9 mouse cellular contexts compared by ENCODE assay signal in the genomic region with DNA sequence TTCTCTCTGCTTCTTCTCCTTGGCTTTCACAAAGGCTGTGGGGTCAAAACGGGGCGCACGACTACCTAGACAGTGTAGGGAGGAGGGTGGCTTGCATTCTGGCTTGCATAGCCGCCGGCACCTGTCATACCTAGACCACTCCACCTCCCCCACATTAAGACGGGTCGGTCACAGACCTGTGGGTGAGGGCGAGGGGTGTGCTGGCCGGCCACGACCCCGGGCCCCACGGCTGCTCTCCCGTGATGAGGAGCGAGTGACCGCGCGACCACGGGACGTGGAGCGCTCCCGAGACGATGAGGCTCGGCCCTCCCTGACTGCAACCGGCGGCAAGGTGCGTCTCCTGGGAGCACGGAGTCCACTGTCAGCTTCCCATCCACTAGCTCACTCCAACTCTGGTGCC. TPM values are rescaled to one million over a fixed set of nuclear protein-coding genes. Genes with fewer than 3 reads are reported as not detected.
DNase-seq lines count a peak whose midpoint lies in the region; ATAC-seq and TF ChIP-seq lines count a peak whose summit lies in the region.
"Had no signal": no experiment of that assay in that cellular context is flagged by ENCODE, and none has a peak within 500 bp of the region (broad histone marks: within the 10 kb centered on the region; RNA-seq: fewer than 3 reads in every experiment).

No protein-coding gene starts in this region.

- H3K9ac ChIP-seq in limb, embryonic 14.5 days (ENCODE audit: low read depth, low read length, severe bottlenecking) = no peak overlapping the region
- no peak overlapping the region for H3K9ac ChIP-seq in stomach, embryonic 15.5 days

- TF ChIP-seq CTCF in testis, adult 2 months (IDR thresholded peaks at IDR 0.05; ENCODE audit: control insufficient read depth, insufficient read depth, insufficient replicate concordance, low read depth, low read length) = no peak

- no peaks in the 10 kb centered on the region for H3K36me3 ChIP-seq in testis, adult 2 months (ENCODE audit: control insufficient read depth, insufficient read depth, low read length)
- H3K36me3 ChIP-seq in limb, embryonic 14.5 days (ENCODE audit: control insufficient read depth, insufficient read depth, low read length) = peaks cover 5% of the 10 kb centered on the region; the same call in 1 of the 2 replicates
- H3K36me3 ChIP-seq in stomach, embryonic 15.5 days = no peaks in the 10 kb centered on the region

- TF ChIP-seq POLR2A in testis, adult 2 months (IDR thresholded peaks at IDR 0.05; ENCODE audit: control insufficient read depth, low read depth, low read length) = no peak
- no peak for TF ChIP-seq POLR2A in limb, embryonic 14.5 days (IDR thresholded peaks at IDR 0.05; ENCODE audit: borderline replicate concordance, extremely low read depth, insufficient read depth, insufficient read length)

- 22% methylated on average over 19 of the region's 27 CpGs for whole genome bisulfite sequencing in limb, embryonic 14.5 days
- WGBS in stomach, embryonic 15.5 days = 34% methylated on average over 27 of the region's 27 CpGs

- ATAC-seq in cerebellum, adult (ENCODE audit: insufficient number of reproducible peaks, low FRiP score, low TSS enrichment) = no peak
- no peak for ATAC-seq in limb, embryonic 14.5 days (ENCODE audit: low FRiP score, low read depth)
- ATAC-seq in stomach, embryonic 15.5 days (ENCODE audit: insufficient read depth, low FRiP score, low read depth) = 0 out of 2 replicates have a peak, but pooled peaks have one; percentile 4

- peaks cover 19% of the 10 kb centered on the region for H3K4me1 ChIP-seq in testis, adult 2 months (ENCODE audit: control insufficient read depth, insufficient read depth, low read length)
- H3K4me1 ChIP-seq in limb, embryonic 14.5 days (ENCODE audit: control insufficient read depth, insufficient read depth, low read length) = peaks cover 20% of the 10 kb centered on the region
- H3K4me1 ChIP-seq in stomach, embryonic 15.5 days = peaks cover 22% of the 10 kb centered on the region

- no peaks in the 10 kb centered on the region for H3K27me3 ChIP-seq in testis, adult 2 months (ENCODE audit: control insufficient read depth, insufficient read depth, low read length)
- peaks cover 8% of the 10 kb centered on the region for H3K27me3 ChIP-seq in limb, embryonic 14.5 days (ENCODE audit: control insufficient read depth, insufficient read depth, low read length)
- no peaks in the 10 kb centered on the region; the same call in 1 of the 2 replicates for H3K27me3 ChIP-seq in stomach, embryonic 15.5 days (replicated peaks)

- H3K27ac ChIP-seq in testis, adult 2 months (ENCODE audit: control insufficient read depth, insufficient read depth, low read depth, low read length) = no peak overlapping the region
- H3K27ac ChIP-seq in limb, embryonic 14.5 days (replicated peaks; ENCODE audit: low read depth, low read length) = no peak overlapping the region
- H3K27ac ChIP-seq in stomach, embryonic 15.5 days = no peak overlapping the region

- peak overlapping the region; percentile 90 for H3K4me2 ChIP-seq in limb, embryonic 14.5 days (replicated peaks; ENCODE audit: low read depth, low read length, severe bottlenecking)
- H3K4me2 ChIP-seq in stomach, embryonic 15.5 days = peak overlapping the region; percentile 94

- peak overlapping the region; percentile 3; the same call in 1 of the 2 replicates for H3K4me3 ChIP-seq in testis, adult 2 months (ENCODE audit: control insufficient read depth, low read depth, low read length)
- peak overlapping the region; percentile 44; the same call in 1 of the 2 replicates for H3K4me3 ChIP-seq in limb, embryonic 14.5 days (replicated peaks; ENCODE audit: low read length)
- peak overlapping the region; percentile 42; the same call in 1 of the 2 replicates for H3K4me3 ChIP-seq in stomach, embryonic 15.5 days (replicated peaks)

- H3K9me3 ChIP-seq in limb, embryonic 14.5 days (ENCODE audit: control insufficient read depth, low read length) = no peaks in the 10 kb centered on the region
- H3K9me3 ChIP-seq in stomach, embryonic 15.5 days = no peaks in the 10 kb centered on the region
- H3K9me3 ChIP-seq: megakaryocyte, embryonic 14.5 days had no signal

- DNase-seq in cerebellum, adult 8-10 months = peak; percentile 39
- no peak for DNase-seq in testis, postnatal 14 days (ENCODE audit: low spot score)
- DNase-seq in limb, embryonic 14.5 days (ENCODE audit: low spot score) = no peak
- no peak for DNase-seq in urinary bladder, postnatal 14 days (ENCODE audit: low spot score)
- DNase-seq in layer of hippocampus, postnatal 36 days = no peak

RNA-seq across cellular contexts. Expression of a gene that starts 17.2 kb away (rescaled TPM):
- polyA plus RNA-seq in testis, adult 2 months (2012; rRNA removed) = 23.8 and 26.8 TPM in 2 replicates
- 46.7 and 50.1 TPM in 2 replicates for polyA plus RNA-seq in limb, embryonic 14.5 days (2012; rRNA removed)
- 23.9 and 29.0 TPM in 2 replicates for polyA plus RNA-seq in limb, embryonic 14.5 days (2014; fragmentation: Nextera tagmentation; extraction: Ambion mirVana)
- 26.1 and 29.2 TPM in 2 replicates for polyA plus RNA-seq in stomach, embryonic 15.5 days (2015; fragmentation: Nextera tagmentation; extraction: Ambion mirVana)
- total RNA-seq in layer of hippocampus, postnatal 36 days (2021) = 10 to 100 TPM; 11.3 to 12.5 TPM

RNA-seq across cellular contexts. Expression of a gene that starts 21.9 kb away (rescaled TPM):
- 0.14 TPM in 1 of 2 replicates, not detected in the other for polyA plus RNA-seq in testis, adult 2 months (2012; rRNA removed)
- polyA plus RNA-seq in limb, embryonic 14.5 days (2012; rRNA removed) = 0.60 and 1.9 TPM in 2 replicates
- polyA plus RNA-seq in limb, embryonic 14.5 days (2014; fragmentation: Nextera tagmentation; extraction: Ambion mirVana) = 1.3 and 1.9 TPM in 2 replicates
- polyA plus RNA-seq in stomach, embryonic 15.5 days (2015; fragmentation: Nextera tagmentation; extraction: Ambion mirVana) = 58.2 and 79.2 TPM in 2 replicates
- total RNA-seq in layer of hippocampus, postnatal 36 days (2021) = 10 to 100 TPM; 13.6 to 21.1 TPM

RNA-seq across cellular contexts. Expression of a gene that starts 32.7 kb away (rescaled TPM):
- polyA plus RNA-seq in testis, adult 2 months (2012; rRNA removed) = 2.4 TPM in 2 replicates
- polyA plus RNA-seq in limb, embryonic 14.5 days (2012; rRNA removed) = 1.3 TPM in 2 replicates
- 0.37 and 0.57 TPM in 2 replicates for polyA plus RNA-seq in limb, embryonic 14.5 days (2014; fragmentation: Nextera tagmentation; extraction: Ambion mirVana)
- 0.63 TPM in 2 replicates for polyA plus RNA-seq in stomach, embryonic 15.5 days (2015; fragmentation: Nextera tagmentation; extraction: Ambion mirVana)
- total RNA-seq in layer of hippocampus, postnatal 36 days (2021) = 10 to 100 TPM; 82.2 to 84.5 TPM

RNA-seq across cellular contexts. Expression of a gene that starts 53.2 kb away (rescaled TPM):
- polyA plus RNA-seq in testis, adult 2 months (2012; rRNA removed) = 0.63 and 0.94 TPM in 2 replicates
- polyA plus RNA-seq in limb, embryonic 14.5 days (2012; rRNA removed) = 0.91 and 1.0 TPM in 2 replicates
- polyA plus RNA-seq in limb, embryonic 14.5 days (2014; fragmentation: Nextera tagmentation; extraction: Ambion mirVana) = 0.21 TPM in 2 replicates
- polyA plus RNA-seq in stomach, embryonic 15.5 days (2015; fragmentation: Nextera tagmentation; extraction: Ambion mirVana) = 1.2 and 1.5 TPM in 2 replicates
- 1 to 10 TPM; 2.1 TPM for total RNA-seq in layer of hippocampus, postnatal 36 days (2021)

Comparison
In these comparisons a context has a peak if more than half of its experiments do, and no peak if none do; other contexts are left out.
1. RNA of a gene that starts 21.9 kb away (polyA plus RNA-seq): 58.2 to 79.2 TPM in stomach, embryonic 15.5 days; 0.60 to 1.9 TPM in limb, embryonic 14.5 days and 0.14 TPM in testis, adult 2 months; every median in the first group is over 10 times any median in the second.
2. Peak in every context shown above with its lines, with median percentiles within 50 percentile points of each other: H3K4me3 ChIP-seq.